Mouse (Mus musculus): ENCODE data around the gene Gm21095.
"Not testable (repeated sequence)": the region's sequence is repeated elsewhere in the genome, so short reads cannot be mapped to it uniquely, and the experiment has no call there.

Gene Gm21095

GRCm38 (mm10) chrY:84096979-84097378, at the start of gene Gm21095:
TSS of gene Gm21095 (plus strand) at chrY:84097279.
- DNase-seq, result not testable (repeated sequence)
